Mouse (Mus musculus): ENCODE results near the gene Grik3.
"Not testable (repeated sequence)": the region's sequence is repeated elsewhere in the genome, so short reads cannot be mapped to it uniquely, and the experiment has no call there.

Gene Grik3

GRCm38 (mm10) chr4:125598677-125599076 lies 108.2 kb downstream of the Grik3 start:
- DNase-seq: no peak

- DNase-seq: no peak
Measured at GRCm38 (mm10) chr4:125599510-125600005, 109.1 kb downstream of the Grik3 start.

GRCm38 (mm10) chr4:125600642-125601041 lies 110.1 kb downstream of the Grik3 start:
- DNase-seq: no peak

GRCm38 (mm10) chr4:125601301-125601700 lies 110.8 kb downstream of the Grik3 start:
- no peak for DNase-seq

- DNase-seq: no peak
Measured at GRCm38 (mm10) chr4:125604494-125604893, 114.0 kb downstream of the Grik3 start.

GRCm38 (mm10) chr4:125606147-125606546 lies 115.6 kb downstream of the Grik3 start:
- DNase-seq: no peak

- DNase-seq: no peak
Measured at GRCm38 (mm10) chr4:125607397-125608042, 117.0 kb downstream of the Grik3 start.

- DNase-seq: not testable (repeated sequence)
Measured at GRCm38 (mm10) chr4:125608896-125609295, 118.4 kb downstream of the Grik3 start.

- DNase-seq: no peak
Measured at GRCm38 (mm10) chr4:125609320-125610306, 119.1 kb downstream of the Grik3 start.

GRCm38 (mm10) chr4:125617851-125618250 lies 127.4 kb downstream of the Grik3 start:
- DNase-seq: no peak

GRCm38 (mm10) chr4:125618524-125619320 lies 128.2 kb downstream of the Grik3 start:
- no peak for DNase-seq

GRCm38 (mm10) chr4:125624885-125625678 lies 134.6 kb downstream of the Grik3 start:
- no peak for DNase-seq

- no peak for DNase-seq
Measured at GRCm38 (mm10) chr4:125629544-125629943, 139.0 kb downstream of the Grik3 start.

- peak; percentile 22 for DNase-seq
Measured at GRCm38 (mm10) chr4:125635037-125635436, 144.5 kb downstream of the Grik3 start.

- peak; percentile 72 for DNase-seq
Measured at GRCm38 (mm10) chr4:125636616-125637304, 146.3 kb downstream of the Grik3 start.

GRCm38 (mm10) chr4:125637364-125637763 lies 146.9 kb downstream of the Grik3 start:
- no peak for DNase-seq

GRCm38 (mm10) chr4:125640520-125640919 lies 150.0 kb downstream of the Grik3 start:
- no peak for DNase-seq

GRCm38 (mm10) chr4:125640921-125641663 lies 150.6 kb downstream of the Grik3 start:
- DNase-seq: no peak

- DNase-seq: no peak
Measured at GRCm38 (mm10) chr4:125644581-125645568, 154.4 kb downstream of the Grik3 start.

Data from kidney, adult 11 months (tissue).